Mouse (Mus musculus) mesoderm, embryonic 11.5 days (tissue): Measurements from ENCODE around the gene Samd11.

ENCODE experiments used
- DNase-seq: peaks from one replicate; pipeline ENCODE4 v3.0.0-alpha.2; 2012; ENCODE audit warnings: low read depth, low spot score

The Samd11 gene

DNA sequence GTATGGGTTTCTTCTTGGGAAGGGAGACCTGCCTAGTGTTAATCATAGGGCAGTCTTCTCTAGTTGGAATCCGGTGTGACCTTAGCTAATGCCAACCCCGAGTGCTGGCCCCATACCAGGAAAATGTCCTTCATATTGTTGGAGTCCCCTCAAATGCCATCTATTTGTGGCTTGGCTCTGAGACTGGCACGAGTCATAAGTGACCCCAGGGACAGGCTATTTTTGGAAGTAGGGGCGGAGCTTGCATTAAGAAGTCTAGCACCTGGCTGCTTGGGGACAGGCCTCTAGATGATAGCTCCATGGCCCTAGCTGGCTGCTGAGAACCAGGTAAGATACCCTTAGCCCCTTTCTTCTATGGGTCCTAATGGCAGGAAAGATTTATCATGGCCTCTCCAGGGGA, 39.8 kb downstream of the Samd11 start, which contains the start of gene Perm1:
TSS of gene Perm1 (plus strand) at position 220 of the 400 bp plus-strand sequence.
- DNase-seq: no peak

DNA sequence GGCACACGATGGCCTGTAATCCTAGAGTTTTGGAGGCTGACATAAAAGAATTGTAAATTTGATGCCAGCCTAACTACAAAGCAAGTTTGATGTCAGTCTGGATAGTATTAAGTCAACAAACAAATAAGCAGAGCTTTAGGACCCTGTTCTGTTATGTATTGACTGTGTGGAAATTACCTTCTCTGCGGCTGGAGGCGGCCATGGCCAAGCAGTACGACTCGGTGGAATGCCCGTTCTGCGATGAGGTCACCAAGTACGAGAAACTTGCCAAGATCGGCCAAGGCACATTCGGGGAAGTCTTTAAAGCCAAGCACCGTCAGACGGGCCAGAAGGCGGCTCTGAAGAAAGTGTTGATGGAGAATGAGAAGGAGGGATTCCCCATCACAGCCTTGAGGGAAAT, 42.3 kb downstream of the Samd11 start:
- DNase-seq: no peak

GRCm38 (mm10) chr4:156209963-156210635, 45.4 kb downstream of the Samd11 start:
- DNase-seq: no peak

DNA sequence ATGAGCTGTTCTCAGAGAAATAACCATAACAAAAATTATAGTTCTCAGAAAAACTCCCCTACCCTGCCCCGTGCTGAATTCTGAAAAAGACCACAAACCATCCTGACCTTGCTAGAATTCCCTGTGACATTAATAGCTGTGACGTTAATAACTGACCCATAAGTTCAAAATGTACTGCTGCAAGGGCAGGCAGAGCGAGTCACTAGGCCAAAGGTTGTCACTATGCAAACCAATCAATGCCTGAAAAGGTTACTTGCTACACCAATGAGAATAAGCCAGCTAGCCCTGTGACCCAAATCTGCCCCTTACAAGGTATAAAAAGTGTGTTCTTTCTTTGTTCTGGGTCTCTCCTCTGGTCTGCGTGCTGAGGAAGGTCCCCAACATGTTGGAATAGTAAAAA, 46.6 kb downstream of the Samd11 start:
- DNase-seq: no peak

- DNase-seq: peak; percentile 64
Measured at GRCm38 (mm10) chr4:156203413-156204131, 51.9 kb downstream of the Samd11 start.

- peak; percentile 82 for DNase-seq
Measured at GRCm38 (mm10) chr4:156203001-156203412, 52.5 kb downstream of the Samd11 start, which contains the start of gene AW011738. TSS of gene AW011738 (plus strand) at chr4:156203304.

DNA sequence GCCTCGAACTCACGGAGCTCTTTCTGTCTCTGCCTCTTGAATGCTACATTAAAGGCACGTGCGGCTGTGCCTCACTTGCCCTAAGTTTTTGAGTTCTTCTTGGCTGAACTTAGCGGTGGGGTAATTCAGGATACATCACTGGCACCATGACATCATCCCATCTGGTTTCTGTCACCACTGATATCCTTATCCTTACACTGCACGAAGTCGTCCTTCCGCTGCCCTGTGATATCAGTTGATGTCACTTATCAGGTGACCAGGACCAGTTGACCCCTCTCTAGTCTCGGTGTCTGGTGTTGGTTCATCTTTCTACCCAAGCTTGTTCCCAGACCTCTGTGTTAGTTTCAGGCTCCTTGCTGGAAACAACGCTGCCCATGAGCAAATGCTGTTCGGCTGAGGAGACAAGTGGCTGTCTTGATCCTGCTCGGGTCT, 53.0 kb downstream of the Samd11 start:
- DNase-seq: no peak

DNA sequence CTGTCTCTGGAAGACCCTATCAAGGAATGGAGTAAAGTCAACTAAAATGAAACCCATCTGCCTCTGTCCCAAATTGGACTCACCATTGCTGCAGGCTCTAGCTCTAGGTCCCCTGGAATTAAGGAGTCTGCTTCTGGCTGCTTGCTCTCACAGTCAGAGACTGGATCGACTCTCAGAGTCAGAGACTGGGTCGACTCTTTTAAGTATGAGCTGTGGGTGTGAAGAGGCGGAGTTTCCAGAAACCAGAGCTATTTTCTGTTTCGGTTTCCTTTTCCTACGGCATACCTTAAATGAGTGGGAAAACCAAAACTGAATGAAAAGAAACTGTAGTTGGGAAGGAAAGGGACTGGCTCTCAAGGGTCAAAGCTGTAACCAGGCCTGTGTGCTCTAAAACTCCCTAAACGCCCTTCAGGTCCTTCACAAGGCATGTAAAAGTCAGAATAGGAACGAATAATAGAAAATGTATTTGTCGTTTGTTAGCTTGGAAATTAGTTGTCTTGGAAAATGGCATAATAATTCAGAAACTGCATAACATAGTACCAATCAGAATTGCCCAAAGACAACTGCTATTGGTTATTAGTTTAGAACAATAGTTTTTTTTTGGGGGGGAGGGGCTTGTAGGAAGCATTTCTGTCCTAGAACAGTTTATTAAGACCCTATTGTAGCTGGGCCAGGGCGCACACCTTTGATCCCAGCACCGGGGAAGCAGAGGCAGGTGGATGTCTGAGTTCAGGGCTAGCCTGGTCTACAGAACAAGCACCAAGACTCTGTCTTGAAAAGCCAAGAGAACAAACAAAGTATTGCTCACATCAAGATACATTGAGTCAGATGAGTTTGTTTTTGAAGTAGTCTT, 54.6 kb downstream of the Samd11 start, which contains the start of gene Isg15:
TSS of gene Isg15 (minus strand) at position 196 of the 853 bp plus-strand sequence.
- no peak for DNase-seq

- DNase-seq: peak; percentile 94
Measured at GRCm38 (mm10) chr4:156197829-156198205, 57.6 kb downstream of the Samd11 start.

GRCm38 (mm10) chr4:156197131-156197828, 58.2 kb downstream of the Samd11 start, which contains the start of gene Agrn:
TSS of gene Agrn (minus strand) at chr4:156197488.
- DNase-seq: no peak
